Mouse (Mus musculus) heart, postnatal 0 days (tissue): ENCODE measurements around the gene Gm13279.
"Not testable (repeated sequence)": the region's sequence is repeated elsewhere in the genome, so short reads cannot be mapped to it uniquely, and the experiment has no call there.

Experiments
- CTCF ChIP-seq: IDR thresholded peaks from 2 replicates; pipeline ENCODE4 v1.5.1; 2016; ENCODE audit warnings: antibody characterized with exemption, control low read depth, low read depth
- EP300 ChIP-seq: IDR thresholded peaks from 2 replicates; pipeline ENCODE4 v1.6.1; 2016; ENCODE audit warnings: antibody characterized with exemption, low read depth

GRCm38 (mm10) chr4:88780320-88780719 is 16.9 kb upstream of the Gm13279 start:
- not testable (repeated sequence) for TF ChIP-seq CTCF, EP300
